Mouse (Mus musculus): ENCODE data around the gene Nol10. TPM values are rescaled to one million over a fixed set of nuclear protein-coding genes. Genes with fewer than 3 reads are reported as not detected.

The Nol10 gene
- total and polyA plus RNA-seq, 3 experiments: 21.6 to 128 (median 44.2) TPM

- Histone ChIP-seq H3K4me3 (ENCODE audit: control insufficient read depth in 1 of 2, insufficient read depth in 1 of 2, low read depth in 2 of 2, low read length in 2 of 2) (no peak overlapping the region), H3K27ac (ENCODE audit: control insufficient read depth, low read depth, low read length) (no peak overlapping the region), H3K4me1 (ENCODE audit: control insufficient read depth in 1 of 2, insufficient read depth in 2 of 2, low read length in 2 of 2) (0 out of 4 replicates have a peak, but pooled peaks cover 0 to 3% of the 10 kb centered on the region in 2 experiments), H3K79me2 (ENCODE audit: control insufficient read depth, insufficient read depth, low read length, poor library complexity) (no peaks in the 10 kb centered on the region), H3K27me3 (ENCODE audit: control insufficient read depth in 1 of 2, insufficient read depth in 2 of 2, low read length in 2 of 2) (no peaks in the 10 kb centered on the region; a peak in 1 of 4 replicates), H3K9ac (ENCODE audit: control insufficient read depth, low read depth, low read length, poor library complexity, severe bottlenecking) (no peak overlapping the region), H3K9me3 (replicated peaks; ENCODE audit: insufficient read depth, low read length) (no peaks in the 10 kb centered on the region), H3K36me3 (ENCODE audit: control insufficient read depth in 1 of 2, insufficient read depth in 2 of 2, low read length in 2 of 2) (no peaks in the 10 kb centered on the region)
- TF ChIP-seq TAL1 (IDR thresholded peaks at IDR 0.05; ENCODE audit: low read length) (no peak), ZKSCAN1 (IDR thresholded peaks at IDR 0.05; ENCODE audit: low read depth, low read length) (no peak)
- no peak for DNase-seq (ENCODE audit: low read depth, low spot score)
Measured at GRCm38 (mm10) chr12:17310852-17311839, 37.1 kb upstream of the Nol10 start.

DNA sequence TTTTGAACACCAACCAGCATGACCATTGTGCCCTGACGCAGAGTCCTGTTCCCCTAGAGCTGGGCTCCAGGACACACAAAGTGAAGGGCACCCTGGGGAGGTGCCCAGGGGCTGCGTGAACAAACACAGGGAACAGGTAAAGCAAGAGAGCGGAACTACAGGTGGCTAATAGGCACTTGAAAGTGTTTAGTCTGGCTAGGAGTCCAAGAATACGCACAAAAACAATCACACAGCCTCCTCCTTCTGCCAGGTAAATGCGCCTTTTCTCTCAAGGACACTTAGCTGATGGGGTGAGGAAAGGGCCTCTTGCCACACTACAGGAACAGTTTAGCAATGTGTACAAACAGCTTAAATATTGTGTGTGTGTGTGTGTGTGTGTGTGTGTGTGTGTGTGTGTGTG lies 32.2 kb upstream of the Nol10 start:
- H3K27me3 ChIP-seq (ENCODE audit: control insufficient read depth in 1 of 2, insufficient read depth in 2 of 2, low read length in 2 of 2): peaks cover 0 to 1% of the 10 kb centered on the region in 2 experiments; a peak in 3 of 4 replicates
- no peak overlapping the region for H3K27ac ChIP-seq (ENCODE audit: control insufficient read depth, low read depth, low read length)
- no peaks in the 10 kb centered on the region for H3K36me3 ChIP-seq (ENCODE audit: control insufficient read depth in 1 of 2, insufficient read depth in 2 of 2, low read length in 2 of 2)
- TF ChIP-seq POLR2AphosphoS5 (IDR thresholded peaks at IDR 0.05; ENCODE audit: borderline replicate concordance, low read depth, low read length): no peak
- TF ChIP-seq GABPA (IDR thresholded peaks at IDR 0.05; ENCODE audit: low read depth, low read length): no peak
- no peak for TF ChIP-seq MEF2A (IDR thresholded peaks at IDR 0.05; ENCODE audit: extremely low read depth, insufficient replicate concordance, low read depth, low read length, poor library complexity, severe bottlenecking)
- no peak for TF ChIP-seq MYB (IDR thresholded peaks at IDR 0.05; ENCODE audit: low read depth, low read length)
- no peak for TF ChIP-seq MAFK (IDR thresholded peaks at IDR 0.05; ENCODE audit: borderline replicate concordance, low read depth, low read length)
- TF ChIP-seq TAL1 (IDR thresholded peaks at IDR 0.05; ENCODE audit: low read length): no peak
- no peaks in the 10 kb centered on the region for H3K4me1 ChIP-seq (ENCODE audit: control insufficient read depth in 1 of 2, insufficient read depth in 2 of 2, low read length in 2 of 2)
- H3K9me3 ChIP-seq (replicated peaks; ENCODE audit: insufficient read depth, low read length): no peaks in the 10 kb centered on the region
- no peak overlapping the region for H3K4me3 ChIP-seq (ENCODE audit: control insufficient read depth in 1 of 2, insufficient read depth in 1 of 2, low read depth in 2 of 2, low read length in 2 of 2)
- no peak for DNase-seq (ENCODE audit: low read depth, low spot score)
- no peak overlapping the region for H3K9ac ChIP-seq (ENCODE audit: control insufficient read depth, low read depth, low read length, poor library complexity, severe bottlenecking)
- no peaks in the 10 kb centered on the region for H3K79me2 ChIP-seq (ENCODE audit: control insufficient read depth, insufficient read depth, low read length, poor library complexity)

DNA sequence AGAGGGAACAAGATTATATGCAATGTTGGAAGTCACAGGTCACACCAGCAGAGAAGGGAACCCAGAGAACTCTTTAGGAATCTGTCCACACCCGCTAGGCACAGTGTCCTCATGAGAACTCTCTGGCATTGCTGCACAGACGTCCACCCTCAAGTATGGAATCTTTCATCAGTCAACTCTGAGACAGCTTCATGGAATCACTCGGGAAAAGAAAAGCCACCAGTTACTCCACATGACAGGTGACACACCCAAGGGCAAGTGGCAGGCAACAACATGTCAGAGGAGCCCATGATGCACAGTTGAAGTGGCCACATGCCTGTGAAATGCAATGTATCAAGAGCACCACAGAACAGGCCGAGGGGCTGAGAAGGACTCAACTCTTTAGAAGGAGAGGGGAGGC lies 30.3 kb upstream of the Nol10 start:
- Histone ChIP-seq H3K9ac (ENCODE audit: control insufficient read depth, low read depth, low read length, poor library complexity, severe bottlenecking) (no peak overlapping the region), H3K27me3 (ENCODE audit: control insufficient read depth in 1 of 2, insufficient read depth in 2 of 2, low read length in 2 of 2) (peaks cover 0 to 3% of the 10 kb centered on the region in 2 experiments; a peak in 3 of 4 replicates), H3K36me3 (ENCODE audit: control insufficient read depth in 1 of 2, insufficient read depth in 2 of 2, low read length in 2 of 2) (no peaks in the 10 kb centered on the region), H3K4me1 (ENCODE audit: control insufficient read depth in 1 of 2, insufficient read depth in 2 of 2, low read length in 2 of 2) (no peaks in the 10 kb centered on the region), H3K27ac (ENCODE audit: control insufficient read depth, low read depth, low read length) (no peak overlapping the region), H3K79me2 (ENCODE audit: control insufficient read depth, insufficient read depth, low read length, poor library complexity) (no peaks in the 10 kb centered on the region), H3K9me3 (replicated peaks; ENCODE audit: insufficient read depth, low read length) (no peaks in the 10 kb centered on the region), H3K4me3 (ENCODE audit: control insufficient read depth in 1 of 2, insufficient read depth in 1 of 2, low read depth in 2 of 2, low read length in 2 of 2) (no peak overlapping the region)
- DNase-seq (ENCODE audit: low read depth, low spot score): no peak
- TF ChIP-seq SMC3 (IDR thresholded peaks at IDR 0.05; ENCODE audit: low read depth, low read length) (no peak), BHLHE40 (IDR thresholded peaks at IDR 0.05; ENCODE audit: borderline replicate concordance, low read depth, low read length) (no peak), USF2 (IDR thresholded peaks at IDR 0.05; ENCODE audit: borderline replicate concordance in 1 of 2, insufficient read depth in 1 of 2, low read depth in 1 of 2, low read length in 2 of 2) (no peak), CHD2 (IDR thresholded peaks at IDR 0.05; ENCODE audit: low read length) (no peak), MYB (IDR thresholded peaks at IDR 0.05; ENCODE audit: low read depth, low read length) (no peak), ZMIZ1 (IDR thresholded peaks at IDR 0.05; ENCODE audit: low read depth, low read length) (no peak), ELF1 (IDR thresholded peaks at IDR 0.05; ENCODE audit: low read depth, low read length) (no peak), POLR2AphosphoS5 (IDR thresholded peaks at IDR 0.05; ENCODE audit: borderline replicate concordance, low read depth, low read length) (no peak), E2F4 (IDR thresholded peaks at IDR 0.05; ENCODE audit: borderline replicate concordance, low read depth, low read length) (no peak), MAFK (IDR thresholded peaks at IDR 0.05; ENCODE audit: borderline replicate concordance, low read depth, low read length) (no peak), ZC3H11A (IDR thresholded peaks at IDR 0.05; ENCODE audit: low read depth, low read length) (no peak), EP300 (IDR thresholded peaks at IDR 0.05; ENCODE audit: low read depth in 1 of 2, low read length in 2 of 2) (no peak), MYC (IDR thresholded peaks at IDR 0.05; ENCODE audit: low read depth, low read length) (no peak), UBTF (IDR thresholded peaks at IDR 0.05; ENCODE audit: borderline replicate concordance, insufficient read depth, low read depth, low read length) (no peak), MAZ (IDR thresholded peaks at IDR 0.05; ENCODE audit: low read depth, low read length) (no peak)

Measured in MEL (cell line).